Mouse (Mus musculus) right cerebral cortex, postnatal 25 days (tissue): ENCODE data around the gene Mthfsd.

Experiments used
- DNase-seq: peaks from one replicate; pipeline ENCODE4 v3.0.0; 2022

The Mthfsd gene

GRCm38 (mm10) chr8:121088281-121088680, 19.9 kb downstream of the Mthfsd start:
- no peak for DNase-seq

- no peak for DNase-seq
These were observed 21.9 kb downstream of the Mthfsd start for GRCm38 (mm10) chr8:121086004-121086900.

DNA sequence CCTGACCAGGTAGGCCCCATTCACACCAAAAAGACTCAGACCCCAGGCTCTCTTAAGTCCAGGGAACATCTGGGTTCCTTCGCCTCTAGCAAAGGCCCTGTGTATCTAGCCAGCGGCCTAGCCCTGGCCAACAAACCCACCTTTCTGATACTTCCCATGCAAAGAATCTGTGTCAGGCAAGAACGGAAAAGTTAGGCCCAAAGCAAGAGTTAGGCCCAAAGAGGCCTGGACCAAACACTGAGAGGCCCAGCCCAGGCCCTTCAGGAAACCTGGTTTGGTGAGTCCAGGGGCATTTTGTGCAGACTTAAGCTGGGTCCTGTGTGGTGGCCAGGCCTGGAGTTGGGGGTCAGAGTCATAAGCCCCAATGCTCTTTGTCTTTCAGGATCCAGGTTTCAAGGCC, 22.6 kb downstream of the Mthfsd start:
- no peak for DNase-seq

- no peak for DNase-seq
These were observed 23.2 kb downstream of the Mthfsd start for GRCm38 (mm10) chr8:121085011-121085410.

GRCm38 (mm10) chr8:121084210-121084951, 23.8 kb downstream of the Mthfsd start, which contains the start of gene Foxf1:
Gene Foxf1, plus strand, starts transcription at chr8:121084386.
- no peak for DNase-seq

DNA sequence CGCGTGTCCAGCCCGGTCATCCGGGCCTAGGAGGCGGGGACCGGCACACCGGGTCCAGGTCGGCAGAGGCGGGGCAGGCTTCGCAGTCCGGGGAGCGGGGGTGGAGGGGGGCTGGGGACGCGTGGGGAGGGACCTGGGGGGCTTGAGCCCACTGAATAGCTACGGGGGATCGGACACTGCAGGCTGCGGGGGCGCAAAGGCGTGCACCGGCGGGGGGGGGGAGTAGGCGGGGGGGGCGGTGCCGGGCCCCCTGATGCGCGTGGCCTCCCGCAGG, 24.3 kb downstream of the Mthfsd start:
- no peak for DNase-seq

DNA sequence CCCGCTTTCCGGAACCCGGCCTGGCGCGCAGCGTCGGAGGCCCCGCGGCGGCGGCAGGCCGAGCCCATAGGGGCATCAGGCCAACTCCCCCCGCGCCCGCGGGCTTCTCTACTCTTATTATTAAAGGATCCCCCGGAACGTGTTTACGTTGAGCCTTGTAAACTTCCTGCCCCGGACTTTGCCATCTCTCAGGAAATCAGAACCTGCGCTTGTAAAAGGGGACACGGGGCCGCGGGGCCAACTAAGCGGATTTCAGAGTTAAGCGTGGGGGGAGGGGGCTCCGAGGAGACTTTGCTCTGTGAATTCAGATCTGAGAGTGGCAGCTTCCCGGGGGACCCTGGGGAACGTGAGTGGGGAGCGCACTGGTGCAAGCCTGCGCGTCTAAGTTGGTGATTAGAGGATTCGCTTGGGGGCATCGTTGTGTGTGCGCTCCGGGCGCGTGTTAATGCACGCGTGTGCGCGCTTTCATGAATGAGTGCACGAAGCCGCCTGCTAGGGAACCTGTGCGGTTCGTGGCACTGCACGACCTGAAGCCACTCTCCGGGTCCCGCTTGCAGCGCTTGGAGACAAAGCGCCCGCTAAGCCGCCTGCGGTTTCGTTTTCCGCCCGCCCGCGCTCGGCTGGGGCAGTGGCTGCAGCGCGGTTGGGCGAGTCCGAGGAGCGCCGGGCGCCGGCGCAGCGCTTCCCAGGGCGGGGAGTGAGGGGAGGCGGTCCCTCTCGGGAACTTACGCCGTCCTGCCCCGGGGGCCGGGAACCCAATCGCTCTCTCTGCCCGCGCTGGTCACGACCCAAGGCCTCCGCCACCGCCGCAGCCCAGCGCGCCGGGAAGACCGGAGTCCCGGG, 24.9 kb downstream of the Mthfsd start:
- DNase-seq: no peak

GRCm38 (mm10) chr8:121082218-121083092, 25.7 kb downstream of the Mthfsd start:
- no peak for DNase-seq

DNA sequence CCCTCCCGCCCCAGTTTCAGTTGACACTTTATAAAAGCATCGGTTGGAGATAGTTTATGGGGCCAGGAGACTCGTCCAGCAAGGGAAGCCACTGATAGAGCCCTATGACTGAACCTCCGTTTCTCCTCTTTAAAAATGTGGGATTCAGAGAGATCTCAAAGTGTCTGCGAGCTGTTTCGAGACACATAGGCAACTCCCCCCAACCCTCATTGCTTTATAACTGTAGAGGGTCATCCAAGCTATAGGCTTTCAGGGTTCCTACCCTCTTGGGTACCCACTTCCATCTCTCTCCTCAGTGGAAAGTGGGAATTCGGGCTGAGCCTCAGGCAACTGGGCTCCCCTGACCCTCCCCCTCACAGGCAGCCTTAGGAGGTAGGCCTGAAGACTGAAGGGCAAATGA, 26.8 kb downstream of the Mthfsd start:
- no peak for DNase-seq

DNA sequence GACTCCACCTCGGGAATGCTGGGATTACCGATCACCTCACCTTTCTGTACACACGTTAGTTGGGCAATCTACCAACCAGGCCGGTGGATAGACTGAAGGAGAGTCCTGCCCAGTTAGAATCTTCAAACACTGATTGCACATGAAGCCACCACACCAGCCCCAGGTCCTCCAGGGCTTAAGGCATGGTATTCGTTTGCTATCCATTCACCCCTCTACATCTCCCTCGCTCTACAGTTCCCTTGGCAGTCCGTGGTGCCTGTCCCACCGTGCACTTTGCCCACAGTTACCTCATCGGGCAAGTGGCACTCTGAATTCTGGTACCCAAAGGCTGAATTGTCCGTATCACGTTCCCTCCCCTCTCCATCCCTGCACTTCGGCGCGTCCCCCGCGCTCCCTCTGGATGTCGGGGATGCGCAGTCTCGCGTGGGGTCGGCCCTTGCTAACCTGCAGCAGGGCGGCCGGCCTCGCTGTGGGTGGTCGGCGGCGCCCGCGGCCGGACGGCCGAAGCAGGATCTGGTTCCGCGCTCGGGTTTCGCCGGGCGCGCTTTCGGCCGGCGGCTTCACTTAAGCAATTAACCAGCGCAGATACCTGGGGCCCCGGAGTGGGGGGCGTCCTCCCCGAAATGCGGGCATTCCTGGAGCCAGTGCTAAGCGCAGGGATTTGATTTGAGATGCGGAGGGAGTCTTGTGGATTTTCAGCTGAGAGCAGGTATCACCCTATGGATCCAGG, 27.7 kb downstream of the Mthfsd start:
- no peak for DNase-seq

GRCm38 (mm10) chr8:121079944-121080343, 28.2 kb downstream of the Mthfsd start:
- DNase-seq: no peak

- DNase-seq: no peak
These were observed 29.0 kb downstream of the Mthfsd start for GRCm38 (mm10) chr8:121079201-121079600.

DNA sequence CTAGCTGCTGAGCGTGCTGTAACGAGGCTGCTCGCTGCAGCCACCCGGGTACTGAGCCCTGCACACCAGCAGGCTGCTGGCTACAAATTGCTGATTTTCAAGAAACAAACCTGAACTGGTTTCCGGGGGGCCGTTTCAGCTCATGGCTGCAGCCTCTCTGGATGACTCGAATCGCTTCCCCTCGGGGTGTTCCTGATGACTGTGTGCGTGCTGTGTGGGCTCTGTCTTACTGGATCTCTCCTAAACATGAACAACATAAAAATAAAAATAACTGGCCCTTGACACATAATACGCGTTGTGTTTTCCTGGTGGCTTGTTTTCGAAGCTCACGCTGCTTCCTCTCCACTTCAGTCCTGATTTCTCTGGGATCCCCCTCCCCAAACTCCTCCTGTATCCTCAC, 29.5 kb downstream of the Mthfsd start:
- DNase-seq: no peak

DNA sequence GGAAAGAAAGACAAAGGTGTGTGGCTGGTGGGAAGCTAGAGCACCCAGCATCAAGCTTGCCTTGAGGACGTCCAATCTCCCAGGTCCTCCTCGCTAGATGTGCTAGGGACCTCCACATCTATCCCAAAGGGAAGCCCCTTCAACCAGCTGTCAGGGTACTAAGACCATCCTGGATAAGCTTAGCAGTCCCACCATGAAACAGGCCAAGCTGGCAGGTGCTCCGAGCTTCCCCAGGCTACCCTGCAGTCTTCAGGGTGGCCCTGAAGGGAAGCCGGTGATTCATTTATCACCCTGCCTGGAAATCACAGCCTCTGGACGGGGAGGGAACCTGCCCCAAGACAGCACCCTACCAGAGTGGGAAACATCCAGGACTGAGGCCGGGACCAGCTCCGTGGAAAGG, 31.6 kb downstream of the Mthfsd start:
- DNase-seq: no peak

DNA sequence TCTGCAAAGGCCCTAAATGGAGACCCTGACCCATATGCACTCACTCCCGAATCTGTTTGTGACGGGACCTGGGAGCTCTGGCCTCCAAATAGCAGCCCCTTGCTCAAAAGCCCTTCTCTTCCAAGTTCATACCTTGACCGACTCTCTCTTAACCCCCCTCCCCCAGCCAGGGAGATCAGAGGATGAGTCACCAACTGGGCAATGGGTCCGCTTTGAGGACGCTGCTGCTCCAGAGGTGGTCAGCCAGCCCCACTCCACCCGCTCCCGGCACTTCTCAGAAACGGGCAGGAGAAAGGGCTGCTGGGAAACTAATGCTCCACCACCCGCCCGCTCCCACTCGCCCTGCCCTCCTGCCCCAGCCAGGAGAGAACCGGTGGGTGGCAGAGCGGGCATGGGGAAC, 32.3 kb downstream of the Mthfsd start:
- DNase-seq: no peak

DNA sequence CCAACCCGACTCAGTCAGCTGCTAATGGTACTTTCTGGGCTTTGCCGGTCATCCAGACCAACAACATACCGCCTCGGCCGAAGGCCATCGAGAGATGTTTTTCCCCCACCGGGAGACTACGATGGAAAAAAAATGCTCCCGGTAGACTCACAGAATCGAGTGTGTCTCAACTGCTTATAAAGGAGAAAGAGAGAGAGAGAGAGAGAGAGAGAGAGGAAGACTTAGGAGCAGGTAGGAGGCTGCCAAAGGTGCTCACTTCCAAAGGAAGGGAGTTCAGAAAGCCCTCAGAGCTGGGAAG, 33.4 kb downstream of the Mthfsd start:
- DNase-seq: no peak

- DNase-seq: no peak
These were observed 33.9 kb downstream of the Mthfsd start for GRCm38 (mm10) chr8:121074108-121074847.

- no peak for DNase-seq
These were observed 34.8 kb downstream of the Mthfsd start for GRCm38 (mm10) chr8:121073174-121074107.

DNA sequence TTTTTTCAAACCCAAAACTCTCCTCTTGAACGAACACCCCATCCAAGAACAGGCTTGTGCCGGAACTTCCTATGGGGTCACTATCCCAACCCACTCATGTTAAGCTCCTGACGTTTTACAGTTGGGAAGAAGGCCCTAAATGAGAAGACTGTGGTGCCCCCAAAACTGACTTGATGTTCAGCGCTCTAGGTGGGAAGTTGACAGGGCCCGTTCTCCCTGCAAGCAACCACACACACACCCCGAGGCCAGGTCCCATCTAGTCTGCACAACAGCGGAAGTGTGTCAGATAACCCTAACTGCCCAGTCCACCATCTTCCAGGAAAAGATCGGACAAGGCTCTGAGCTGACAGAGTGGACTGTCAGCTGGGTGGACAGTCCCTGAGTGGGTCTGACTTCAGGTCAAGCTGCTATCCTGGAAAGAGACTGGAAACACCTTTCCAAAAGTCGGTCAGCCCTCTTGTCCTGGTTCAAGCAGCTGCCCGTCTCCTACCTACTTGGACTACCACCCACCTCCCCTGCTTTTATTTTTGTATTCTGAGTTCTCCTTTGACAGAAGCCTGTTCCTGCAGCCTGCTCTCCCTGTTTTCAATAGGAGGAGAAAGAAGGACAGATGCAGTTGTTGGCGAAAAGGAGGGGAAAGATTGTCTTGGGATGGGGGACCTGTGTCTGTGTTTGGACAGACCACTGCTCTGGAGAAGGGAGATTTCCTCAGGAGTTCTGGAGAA, 35.6 kb downstream of the Mthfsd start:
- no peak for DNase-seq
